Mouse (Mus musculus) cerebellum, adult 2 months (tissue): ENCODE measurements around the gene Gli2.

Experiments used
- CTCF ChIP-seq: fragments of 200-500 bp; IDR thresholded peaks from 2 replicates; pipeline ENCODE4 v1.5.1; 2011; ENCODE audit warnings: low read depth, mild to moderate bottlenecking, control low read depth, low read length, moderate library complexity, borderline replicate concordance; ENCODE audit not compliant: insufficient read depth
- POLR2A ChIP-seq: fragments of 200-500 bp; IDR thresholded peaks from 2 replicates; pipeline ENCODE4 v1.6.1; 2011; ENCODE audit warnings: low read length, control low read depth, borderline replicate concordance; ENCODE audit not compliant: insufficient read depth

DNA sequence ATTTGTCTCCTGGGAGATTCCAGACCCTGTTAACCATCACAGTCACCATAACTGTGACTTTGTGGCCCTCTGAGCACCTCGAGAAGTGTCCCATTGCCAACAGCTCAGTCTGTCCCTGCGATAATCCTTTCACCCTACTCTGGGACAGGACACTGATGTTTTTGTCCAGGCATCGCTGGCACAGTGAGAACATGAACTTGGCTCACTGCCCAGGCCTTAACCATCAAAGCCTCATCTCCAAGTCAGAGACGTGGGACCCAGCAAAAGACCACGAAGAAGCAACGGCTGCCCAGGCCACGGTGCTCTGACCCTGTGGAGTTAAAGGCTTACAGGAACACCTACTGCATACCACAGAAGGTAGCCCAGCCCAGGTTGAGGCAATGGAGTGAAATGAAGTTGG, 72.8 kb downstream of the Gli2 start:
- no peak for TF ChIP-seq POLR2A
- no peak for TF ChIP-seq CTCF
